Mouse (Mus musculus) thymus, adult 2 months (tissue): ENCODE measurements around the gene Vmn1r179.

Experiments
- CTCF ChIP-seq: fragments of 200-500 bp; IDR thresholded peaks from 2 replicates; pipeline ENCODE4 v1.5.1; 2012; ENCODE audit warnings: mild to moderate bottlenecking, control low read depth, low read length, moderate library complexity, borderline replicate concordance; ENCODE audit not compliant: control insufficient read depth, poor library complexity, insufficient read depth; ENCODE audit errors: extremely low read depth
- POLR2A ChIP-seq: fragments of 200-500 bp; IDR thresholded peaks from 2 replicates; pipeline ENCODE4 v1.6.1; 2012; ENCODE audit warnings: mild to moderate bottlenecking, low read length, control low read depth, moderate library complexity; ENCODE audit not compliant: control insufficient read depth, poor library complexity, insufficient read depth; ENCODE audit errors: extremely low read depth

DNA sequence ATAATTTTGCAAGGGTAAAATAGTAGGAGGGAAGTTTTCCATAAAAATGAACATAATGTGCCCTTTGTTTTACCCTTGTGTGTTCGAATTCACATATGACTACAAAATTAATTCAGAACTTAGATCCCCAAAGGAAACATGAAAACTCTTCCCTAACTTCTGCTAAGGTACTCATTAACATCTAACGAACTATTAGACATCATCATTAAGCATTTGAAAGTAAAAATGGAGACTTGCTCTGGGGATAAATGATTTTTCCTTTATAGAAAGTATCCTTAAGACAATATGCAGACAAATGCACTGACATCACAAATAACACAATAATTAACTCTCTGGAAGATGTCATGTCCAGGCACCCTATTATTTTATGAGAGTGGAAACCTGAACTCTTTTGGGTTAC lies at the start of gene Vmn1r179:
- TF ChIP-seq POLR2A, result no peak
- TF ChIP-seq CTCF, result no peak
